Mouse (Mus musculus) spleen, adult 2 months (tissue): Measurements from ENCODE around the gene Mov10l1.

Experiments used
- CTCF ChIP-seq: fragments of 200-500 bp; IDR thresholded peaks from 2 replicates; pipeline ENCODE4 v1.5.1; 2011; ENCODE audit warnings: mild to moderate bottlenecking, inconsistent platforms; ENCODE audit not compliant: insufficient read depth, insufficient read length, insufficient replicate concordance; ENCODE audit errors: extremely low read depth
- POLR2A ChIP-seq: fragments of 200-500 bp; IDR thresholded peaks from 2 replicates; pipeline ENCODE4 v1.6.1; 2011; ENCODE audit warnings: low read depth, low read length, inconsistent platforms

GRCm38 (mm10) chr15:89104425-89104824 is 121.7 kb downstream of the Mov10l1 start:
- no peak for TF ChIP-seq CTCF
- TF ChIP-seq POLR2A = no peak
